Mouse (Mus musculus) forebrain, postnatal 0 days (tissue): ENCODE results near the gene Ddx55. TPM values are rescaled to one million over a fixed set of nuclear protein-coding genes. Genes with fewer than 3 reads are reported as not detected.

Experiments used
- ATAC-seq: fragments of 200-750 bp; cut with Nextera tagmentation; 2 replicates; pipeline ENCODE4 v1.8.0; 2017; ENCODE audit warnings: mild to moderate bottlenecking, moderate library complexity
- DNase-seq: peaks from one replicate; pipeline ENCODE4 v3.0.0-alpha.2; 2015
- H3K27ac ChIP-seq: fragments of 300-500 bp; sonication (generic); 2 replicates; pipeline ENCODE4 v1.5.1; 2014; ENCODE audit warnings: low read depth, mild to moderate bottlenecking, antibody characterized with exemption, low read length, moderate library complexity, mixed read lengths
- H3K27me3 ChIP-seq: fragments of 300-500 bp; sonication (generic); 2 replicates; pipeline ENCODE4 v1.6.1; 2014; ENCODE audit warnings: mild to moderate bottlenecking, low read length, mixed read lengths; ENCODE audit not compliant: insufficient read depth
- H3K36me3 ChIP-seq: fragments of 300-500 bp; sonication (generic); 2 replicates; pipeline ENCODE4 v1.6.1; 2014; ENCODE audit warnings: mild to moderate bottlenecking, moderate library complexity; ENCODE audit not compliant: insufficient read depth
- H3K4me1 ChIP-seq: fragments of 300-500 bp; sonication (generic); 2 replicates; pipeline ENCODE4 v1.6.1; 2014; ENCODE audit warnings: antibody characterized with exemption; ENCODE audit not compliant: insufficient read depth
- H3K4me2 ChIP-seq: fragments of 300-500 bp; sonication (generic); 2 replicates; pipeline ENCODE4 v1.6.1; 2014; ENCODE audit warnings: low read depth, mild to moderate bottlenecking, moderate library complexity
- H3K4me3 ChIP-seq: fragments of 300-500 bp; sonication (generic); 2 replicates; pipeline ENCODE4 v1.5.1; 2014; ENCODE audit warnings: low read depth, low read length, mixed read lengths
- H3K9ac ChIP-seq: fragments of 300-500 bp; sonication (generic); 2 replicates; pipeline ENCODE4 v1.6.1; 2014; ENCODE audit warnings: mild to moderate bottlenecking
- H3K9me3 ChIP-seq: fragments of 300-500 bp; sonication (generic); 2 replicates; pipeline ENCODE4 v1.6.1; 2016; ENCODE audit warnings: low read length
- CTCF ChIP-seq: sonication (generic); IDR thresholded peaks from 2 replicates; pipeline ENCODE4 v1.5.1; 2016; ENCODE audit warnings: antibody characterized with exemption, control low read depth, low read depth
- WGBS: fragments of 180-500 bp; shearing (Covaris S2); extraction: QIAGEN DNeasy Blood & Tissue Kit; methylation state at CpG from one replicate; pipeline ENCODE4 v1.1.7; 2014; 5-methylcytosine and 5-hydroxymethylcytosine counted together
- polyA plus RNA-seq: library from polyadenylated mRNA; unstranded; fragments of >200 nt; fragmentation: Nextera tagmentation; extraction: Ambion mirVana; gene quantifications from 2 replicates; pipeline ENCODE4 v1.2.1, GENCODE M21; 2015
- total RNA-seq: library from RNA; depleted of rRNA; stranded (reverse); fragments of >200 nt; gene quantifications from 2 replicates; pipeline ENCODE4 v1.2.3, GENCODE M21; 2014; rRNA removed

Ddx55 gene
- 23.2 and 24.0 TPM in 2 replicates for total RNA-seq
- 13.6 and 20.1 TPM in 2 replicates for polyA plus RNA-seq

- H3K27me3 ChIP-seq: no peaks in the 10 kb centered on the region
- ATAC-seq (peak; percentile 95), DNase-seq (peak; percentile 93)
- TF ChIP-seq CTCF: peak; percentile 53
- peak within 1 kb of the TSS; percentile 70 for H3K9ac ChIP-seq
- peaks cover 6% of the 10 kb centered on the region; the same call in 1 of the 2 replicates for H3K4me1 ChIP-seq
- no peaks in the 10 kb centered on the region for H3K9me3 ChIP-seq
- peak within 1 kb of the TSS; percentile 67 for H3K4me3 ChIP-seq
- under 1% methylated on average over 66 of the region's 66 CpGs for WGBS
- H3K36me3 ChIP-seq: peaks cover 33% of the 10 kb centered on the region
- H3K27ac ChIP-seq: peak within 1 kb of the TSS; percentile 70
- peak within 1 kb of the TSS; percentile 82 for H3K4me2 ChIP-seq
Measured at GRCm38 (mm10) chr5:124552558-124553307, at the start of gene Ddx55. Gene Ddx55 (plus strand): TSS chr5:124552864.

GRCm38 (mm10) chr5:124503742-124504141 is 48.9 kb upstream of the Ddx55 start:
- no peaks in the 10 kb centered on the region for H3K9me3 ChIP-seq
- no peaks in the 10 kb centered on the region for H3K27me3 ChIP-seq
- no peaks in the 10 kb centered on the region for H3K4me1 ChIP-seq
- no peak overlapping the region for H3K4me3 ChIP-seq
- 72% methylated on average over 14 of the region's 14 CpGs for WGBS
- H3K4me2 ChIP-seq: no peak overlapping the region
- no peak overlapping the region for H3K9ac ChIP-seq
- TF ChIP-seq CTCF: no peak
- ATAC-seq (no peak), DNase-seq (no peak)
- H3K27ac ChIP-seq: no peak overlapping the region
- H3K36me3 ChIP-seq: peaks cover 16% of the 10 kb centered on the region

- Histone ChIP-seq H3K27ac (no peak overlapping the region), H3K4me1 (no peaks in the 10 kb centered on the region), H3K27me3 (no peaks in the 10 kb centered on the region), H3K9ac (no peak overlapping the region), H3K4me3 (no peak overlapping the region), H3K9me3 (no peaks in the 10 kb centered on the region), H3K36me3 (peaks cover 16% of the 10 kb centered on the region), H3K4me2 (no peak overlapping the region)
- 94% methylated on average over 4 of the region's 4 CpGs for WGBS
- ATAC-seq: no peak
- TF ChIP-seq CTCF: no peak
- no peak for DNase-seq
Measured at GRCm38 (mm10) chr5:124505235-124505634, 47.4 kb upstream of the Ddx55 start.

- Histone ChIP-seq H3K4me3 (no peak overlapping the region), H3K4me2 (no peak overlapping the region), H3K4me1 (no peaks in the 10 kb centered on the region), H3K36me3 (peaks cover 19% of the 10 kb centered on the region), H3K27me3 (no peaks in the 10 kb centered on the region), H3K9ac (no peak overlapping the region), H3K27ac (no peak overlapping the region), H3K9me3 (no peaks in the 10 kb centered on the region)
- no peak for DNase-seq
- ATAC-seq: no peak
- no peak for TF ChIP-seq CTCF
- 87% methylated on average over 10 of the region's 10 CpGs for WGBS
Measured at GRCm38 (mm10) chr5:124506731-124507359, 45.8 kb upstream of the Ddx55 start.

- 92% methylated on average over 6 of the region's 6 CpGs for WGBS
- H3K4me1 ChIP-seq: no peaks in the 10 kb centered on the region
- no peak overlapping the region for H3K4me2 ChIP-seq
- H3K4me3 ChIP-seq: no peak overlapping the region
- DNase-seq: no peak
- no peak for TF ChIP-seq CTCF
- no peaks in the 10 kb centered on the region for H3K9me3 ChIP-seq
- ATAC-seq: no peak
- H3K36me3 ChIP-seq: peaks cover 8% of the 10 kb centered on the region
- no peaks in the 10 kb centered on the region for H3K27me3 ChIP-seq
- H3K27ac ChIP-seq: no peak overlapping the region
- H3K9ac ChIP-seq: no peak overlapping the region
Measured at GRCm38 (mm10) chr5:124509200-124509599, 43.5 kb upstream of the Ddx55 start.

- no peak for DNase-seq
- no peaks in the 10 kb centered on the region for H3K4me1 ChIP-seq
- H3K4me2 ChIP-seq: no peak overlapping the region
- no peaks in the 10 kb centered on the region for H3K27me3 ChIP-seq
- TF ChIP-seq CTCF: no peak
- H3K4me3 ChIP-seq: no peak overlapping the region
- WGBS: 76% methylated on average over 12 of the region's 12 CpGs
- H3K27ac ChIP-seq: no peak overlapping the region
- no peak for ATAC-seq
- no peaks in the 10 kb centered on the region for H3K9me3 ChIP-seq
- H3K36me3 ChIP-seq: peaks cover 8% of the 10 kb centered on the region
- H3K9ac ChIP-seq: no peak overlapping the region
Measured at GRCm38 (mm10) chr5:124509742-124510237, 42.9 kb upstream of the Ddx55 start.

- no peaks in the 10 kb centered on the region for H3K9me3 ChIP-seq
- no peak for DNase-seq
- no peak overlapping the region for H3K9ac ChIP-seq
- no peak for TF ChIP-seq CTCF
- peaks cover 8% of the 10 kb centered on the region for H3K36me3 ChIP-seq
- WGBS: 93% methylated on average over 10 of the region's 10 CpGs
- no peak overlapping the region for H3K27ac ChIP-seq
- ATAC-seq: no peak
- no peaks in the 10 kb centered on the region for H3K4me1 ChIP-seq
- no peaks in the 10 kb centered on the region for H3K27me3 ChIP-seq
- no peak overlapping the region for H3K4me2 ChIP-seq
- H3K4me3 ChIP-seq: no peak overlapping the region
Measured at GRCm38 (mm10) chr5:124510536-124511050, 42.1 kb upstream of the Ddx55 start.
